Mouse (Mus musculus) midbrain, embryonic 13.5 days (tissue): ENCODE results near the gene Rgl1. TPM values are rescaled to one million over a fixed set of nuclear protein-coding genes. Genes with fewer than 3 reads are reported as not detected.

ENCODE experiments used
- ATAC-seq: fragments of 200-750 bp; cut with Nextera tagmentation; 2 replicates; pipeline ENCODE4 v1.8.0; 2017; ENCODE audit warnings: mild to moderate bottlenecking, moderate TSS enrichment, moderate library complexity
- H3K27ac ChIP-seq: fragments of 300-500 bp; sonication (generic); 2 replicates; pipeline ENCODE4 v1.5.1; 2015; ENCODE audit warnings: inconsistent platforms, mild to moderate bottlenecking, moderate library complexity
- H3K27me3 ChIP-seq: fragments of 300-500 bp; sonication (generic); 2 replicates; pipeline ENCODE4 v1.6.1; 2015; ENCODE audit warnings: mild to moderate bottlenecking, inconsistent platforms
- H3K36me3 ChIP-seq: fragments of 300-500 bp; sonication (generic); 2 replicates; pipeline ENCODE4 v1.6.1; 2015; ENCODE audit warnings: mild to moderate bottlenecking, inconsistent platforms
- H3K4me1 ChIP-seq: fragments of 300-500 bp; sonication (generic); replicated peaks from 2 replicates; pipeline ENCODE4 v1.6.1; 2015; ENCODE audit warnings: inconsistent platforms
- H3K4me2 ChIP-seq: fragments of 300-500 bp; sonication (generic); replicated peaks from 2 replicates; pipeline ENCODE4 v1.6.1; 2015; ENCODE audit warnings: moderate library complexity, mild to moderate bottlenecking, inconsistent platforms
- H3K4me3 ChIP-seq: fragments of 300-500 bp; sonication (generic); replicated peaks from 2 replicates; pipeline ENCODE4 v1.5.1; 2015; ENCODE audit warnings: mild to moderate bottlenecking, inconsistent platforms
- H3K9ac ChIP-seq: fragments of 300-500 bp; sonication (generic); replicated peaks from 2 replicates; pipeline ENCODE4 v1.6.1; 2015; ENCODE audit warnings: mild to moderate bottlenecking, inconsistent platforms
- H3K9me3 ChIP-seq: fragments of 300-500 bp; sonication (generic); 2 replicates; pipeline ENCODE4 v1.6.1; 2016; ENCODE audit warnings: mild to moderate bottlenecking, inconsistent platforms
- WGBS: fragments of 180-500 bp; shearing (Covaris S2); methylation state at CpG from one replicate; pipeline ENCODE4 v1.1.7; 2015; 5-methylcytosine and 5-hydroxymethylcytosine counted together
- polyA plus RNA-seq: library from polyadenylated mRNA; unstranded; fragments of >200 nt; fragmentation: Nextera tagmentation; extraction: Ambion mirVana; gene quantifications from 2 replicates; pipeline ENCODE4 v1.2.1, GENCODE M21; 2015

Rgl1 gene
- polyA plus RNA-seq, 1 experiment from 2014 or later: 17.0 TPM

GRCm38 (mm10) chr1:152702920-152703319 lies 63.2 kb downstream of the Rgl1 start:
- ATAC-seq: peak; percentile 80
- WGBS: 38% methylated on average over 6 of the region's 6 CpGs
- no peak overlapping the region for H3K4me2 ChIP-seq
- H3K27me3 ChIP-seq: no peaks in the 10 kb centered on the region
- no peak overlapping the region for H3K9ac ChIP-seq
- no peak overlapping the region for H3K4me3 ChIP-seq
- H3K9me3 ChIP-seq: no peaks in the 10 kb centered on the region
- no peaks in the 10 kb centered on the region for H3K36me3 ChIP-seq
- H3K4me1 ChIP-seq: peaks cover 7% of the 10 kb centered on the region; the same call in 1 of the 2 replicates
- no peak overlapping the region for H3K27ac ChIP-seq

DNA sequence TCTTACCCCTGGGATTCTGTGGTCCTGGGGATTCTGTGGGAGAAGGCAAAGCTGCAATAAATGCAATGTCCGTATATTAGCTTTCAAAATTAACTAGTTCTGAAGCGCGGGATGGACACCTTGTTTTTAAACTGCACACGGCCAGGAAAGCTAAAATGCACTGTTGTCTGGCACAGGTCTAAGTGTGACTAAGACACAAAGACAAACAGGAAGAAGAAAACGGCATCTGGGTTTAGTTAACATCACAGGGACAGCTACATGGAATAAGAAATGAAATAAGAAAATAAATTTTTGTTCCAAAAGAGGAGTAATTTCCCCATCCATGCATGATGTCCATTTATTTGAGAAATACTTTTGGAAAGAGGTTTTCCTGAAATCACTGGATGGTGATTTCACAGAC lies 65.1 kb downstream of the Rgl1 start:
- H3K4me3 ChIP-seq: no peak overlapping the region
- no peak overlapping the region for H3K9ac ChIP-seq
- WGBS: 92% methylated on average over 5 of the region's 5 CpGs
- H3K4me1 ChIP-seq: peaks cover 7% of the 10 kb centered on the region; the same call in 1 of the 2 replicates
- no peak for ATAC-seq
- no peaks in the 10 kb centered on the region for H3K27me3 ChIP-seq
- no peaks in the 10 kb centered on the region for H3K36me3 ChIP-seq
- H3K4me2 ChIP-seq: no peak overlapping the region
- H3K27ac ChIP-seq: no peak overlapping the region
- no peaks in the 10 kb centered on the region for H3K9me3 ChIP-seq

GRCm38 (mm10) chr1:152697341-152697740 lies 68.8 kb downstream of the Rgl1 start:
- 92% methylated on average over 3 of the region's 3 CpGs for WGBS

DNA sequence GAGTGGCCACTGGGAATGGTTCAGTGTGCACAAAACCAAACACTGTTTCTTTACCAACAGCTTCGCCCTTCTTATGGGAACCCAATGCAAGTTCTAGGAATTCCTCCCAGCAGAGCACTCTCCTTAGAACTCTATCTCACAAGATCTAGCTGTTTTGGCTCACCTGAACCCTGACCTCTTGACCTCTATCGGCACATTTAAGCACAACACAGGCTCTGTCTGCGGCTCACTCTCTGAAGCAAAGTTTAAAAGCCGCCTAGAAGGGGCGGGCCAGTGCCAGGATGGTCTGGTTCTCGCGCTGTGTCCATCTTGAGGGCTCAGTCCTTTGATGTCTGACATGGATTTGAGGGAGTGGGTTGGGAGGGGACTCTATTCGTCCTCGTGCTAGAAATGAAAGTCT lies 70.7 kb downstream of the Rgl1 start:
- no peak for ATAC-seq
- Histone ChIP-seq H3K27me3 (no peaks in the 10 kb centered on the region), H3K4me3 (no peak overlapping the region), H3K27ac (no peak overlapping the region), H3K4me2 (no peak overlapping the region), H3K9me3 (no peaks in the 10 kb centered on the region), H3K36me3 (no peaks in the 10 kb centered on the region), H3K9ac (no peak overlapping the region), H3K4me1 (0 out of 2 replicates have a peak, but pooled peaks cover 3% of the 10 kb centered on the region)
- 38% methylated on average over 9 of the region's 9 CpGs for WGBS

More at GRCm38 (mm10) chr1:152697341-152697740, 68.8 kb downstream of the Rgl1 start:
- H3K27me3 ChIP-seq: no peaks in the 10 kb centered on the region
- H3K4me2 ChIP-seq: no peak overlapping the region
- H3K27ac ChIP-seq: no peak overlapping the region
- H3K9me3 ChIP-seq: no peaks in the 10 kb centered on the region
- no peaks in the 10 kb centered on the region for H3K36me3 ChIP-seq
- 0 out of 2 replicates have a peak, but pooled peaks cover 3% of the 10 kb centered on the region for H3K4me1 ChIP-seq
- no peak overlapping the region for H3K9ac ChIP-seq
- no peak for ATAC-seq
- H3K4me3 ChIP-seq: no peak overlapping the region

- Histone ChIP-seq H3K27me3 (no peaks in the 10 kb centered on the region), H3K4me3 (no peak overlapping the region), H3K9me3 (no peaks in the 10 kb centered on the region), H3K4me1 (peaks cover 14% of the 10 kb centered on the region), H3K9ac (no peak overlapping the region), H3K27ac (no peak overlapping the region), H3K36me3 (no peaks in the 10 kb centered on the region), H3K4me2 (no peak overlapping the region)
- WGBS: 81% methylated on average over 4 of the region's 4 CpGs
- no peak for ATAC-seq
These were observed 76.2 kb downstream of the Rgl1 start for GRCm38 (mm10) chr1:152689968-152690367.

DNA sequence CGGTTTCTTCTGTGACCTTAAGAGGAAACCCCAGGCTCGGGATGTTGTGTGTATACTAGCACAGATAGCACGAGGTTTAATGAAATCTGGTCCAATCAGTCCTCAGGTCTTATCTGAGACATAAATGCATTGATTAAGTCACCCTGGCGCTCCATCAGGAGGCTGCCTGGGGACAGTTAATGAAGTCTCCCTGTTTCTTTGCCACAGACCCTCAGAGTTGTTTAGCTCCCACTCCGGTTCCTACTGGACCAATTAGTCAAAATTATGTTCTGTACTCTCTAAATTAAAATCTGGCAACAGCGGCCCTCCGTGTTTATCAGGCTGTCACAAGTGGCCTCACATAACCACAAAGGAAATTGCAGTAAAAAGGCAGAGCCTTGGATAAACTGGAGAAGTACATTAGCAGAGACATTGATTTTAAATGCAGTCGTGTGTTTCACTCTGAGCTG lies 78.4 kb downstream of the Rgl1 start:
- Histone ChIP-seq H3K27me3 (no peaks in the 10 kb centered on the region), H3K4me1 (peaks cover 14% of the 10 kb centered on the region), H3K9me3 (no peaks in the 10 kb centered on the region), H3K4me3 (no peak overlapping the region), H3K4me2 (no peak overlapping the region), H3K36me3 (no peaks in the 10 kb centered on the region), H3K9ac (no peak overlapping the region), H3K27ac (no peak overlapping the region)
- 0 out of 2 replicates have a peak, but pooled peaks have one; percentile 9 for ATAC-seq
- WGBS: 32% methylated on average over 8 of the region's 8 CpGs

DNA sequence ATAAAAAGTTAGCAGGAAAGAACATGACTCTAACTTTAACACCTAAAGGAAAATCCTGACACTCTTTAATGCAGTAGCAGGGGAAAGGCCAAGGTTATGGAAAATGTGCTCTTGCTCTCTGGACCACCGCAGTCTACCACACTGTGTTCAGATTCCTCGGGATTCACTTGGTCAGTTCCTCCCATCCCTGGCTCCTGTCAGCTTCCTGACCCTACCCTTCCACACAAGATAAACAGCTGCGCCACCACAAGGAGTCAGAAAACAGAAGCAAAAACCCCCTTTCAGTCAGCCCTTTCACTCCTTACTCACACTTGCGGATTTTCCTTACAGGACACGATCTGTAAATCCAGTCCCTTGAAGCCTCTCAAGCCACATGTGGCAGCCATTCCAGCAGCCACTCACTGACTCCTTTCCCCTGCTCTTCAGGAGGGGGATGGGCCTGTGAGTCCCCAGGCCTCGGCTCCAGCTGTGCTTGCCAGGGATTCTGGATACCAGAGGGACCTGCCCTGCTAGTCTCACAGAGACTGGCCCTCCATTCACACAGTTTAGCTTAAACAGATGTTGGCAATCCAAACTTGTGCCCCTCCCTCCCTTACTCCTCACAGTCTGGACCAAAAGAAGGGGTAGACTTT lies 78.9 kb downstream of the Rgl1 start:
- Histone ChIP-seq H3K36me3 (no peaks in the 10 kb centered on the region), H3K4me1 (peaks cover 14% of the 10 kb centered on the region), H3K9me3 (no peaks in the 10 kb centered on the region), H3K9ac (peak overlapping the region; percentile 11; the same call in 1 of the 2 replicates), H3K27ac (no peak overlapping the region), H3K27me3 (no peaks in the 10 kb centered on the region), H3K4me2 (no peak overlapping the region), H3K4me3 (no peak overlapping the region)
- WGBS: 15% methylated on average over 6 of the region's 6 CpGs
- peak; percentile 69; the same call in 1 of the 2 replicates for ATAC-seq

- H3K4me1 ChIP-seq: peaks cover 14% of the 10 kb centered on the region
- WGBS: 78% methylated on average over 3 of the region's 3 CpGs
- no peaks in the 10 kb centered on the region for H3K27me3 ChIP-seq
- H3K36me3 ChIP-seq: no peaks in the 10 kb centered on the region
- no peaks in the 10 kb centered on the region for H3K9me3 ChIP-seq
- H3K4me3 ChIP-seq: no peak overlapping the region
- H3K9ac ChIP-seq: no peak overlapping the region
- no peak for ATAC-seq
- H3K4me2 ChIP-seq: no peak overlapping the region
- H3K27ac ChIP-seq: no peak overlapping the region
These were observed 80.6 kb downstream of the Rgl1 start for GRCm38 (mm10) chr1:152685531-152685930.

GRCm38 (mm10) chr1:152682368-152683194 lies 83.6 kb downstream of the Rgl1 start:
- Histone ChIP-seq H3K4me1 (peaks cover 6% of the 10 kb centered on the region), H3K4me2 (no peak overlapping the region), H3K9ac (no peak overlapping the region), H3K9me3 (no peaks in the 10 kb centered on the region), H3K36me3 (no peaks in the 10 kb centered on the region), H3K4me3 (no peak overlapping the region), H3K27me3 (no peaks in the 10 kb centered on the region), H3K27ac (no peak overlapping the region)
- ATAC-seq: no peak
- 81% methylated on average over 11 of the region's 11 CpGs for WGBS

GRCm38 (mm10) chr1:152681676-152682367 lies 84.3 kb downstream of the Rgl1 start:
- Histone ChIP-seq H3K27ac (no peak overlapping the region), H3K9ac (no peak overlapping the region), H3K36me3 (no peaks in the 10 kb centered on the region), H3K4me2 (no peak overlapping the region), H3K9me3 (no peaks in the 10 kb centered on the region), H3K27me3 (no peaks in the 10 kb centered on the region), H3K4me1 (no peaks in the 10 kb centered on the region), H3K4me3 (no peak overlapping the region)
- no peak for ATAC-seq
- WGBS: 75% methylated on average over 6 of the region's 6 CpGs

GRCm38 (mm10) chr1:152681116-152681515 lies 85.0 kb downstream of the Rgl1 start:
- 71% methylated on average over 8 of the region's 8 CpGs for WGBS
- Histone ChIP-seq H3K4me3 (no peak overlapping the region), H3K4me1 (no peaks in the 10 kb centered on the region), H3K36me3 (no peaks in the 10 kb centered on the region), H3K27me3 (no peaks in the 10 kb centered on the region), H3K9me3 (no peaks in the 10 kb centered on the region), H3K27ac (no peak overlapping the region), H3K9ac (no peak overlapping the region), H3K4me2 (no peak overlapping the region)
- ATAC-seq: no peak

DNA sequence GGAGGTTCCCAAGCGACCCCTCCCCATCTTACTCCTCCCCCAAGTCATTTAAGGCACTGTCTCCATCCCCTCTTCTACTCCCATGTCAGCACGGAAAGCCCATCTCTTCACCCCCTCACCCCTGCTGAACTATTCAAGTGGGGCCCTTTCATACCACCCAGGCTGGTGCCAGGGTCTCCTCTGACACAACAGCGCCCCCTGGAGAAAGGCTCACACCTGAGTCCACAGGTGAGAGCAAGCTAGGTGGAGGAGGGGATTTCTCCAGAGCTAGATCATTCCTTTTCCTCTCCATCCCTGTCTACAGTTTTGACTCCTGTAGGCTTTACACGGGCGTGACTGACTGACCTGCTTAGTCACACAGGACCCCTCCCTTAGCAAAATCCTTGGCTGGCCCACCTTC lies 87.7 kb downstream of the Rgl1 start:
- no peak for ATAC-seq
- 46% methylated on average over 5 of the region's 5 CpGs for WGBS
- Histone ChIP-seq H3K4me1 (no peaks in the 10 kb centered on the region), H3K36me3 (no peaks in the 10 kb centered on the region), H3K27me3 (no peaks in the 10 kb centered on the region), H3K9ac (no peak overlapping the region), H3K27ac (no peak overlapping the region), H3K9me3 (no peaks in the 10 kb centered on the region), H3K4me2 (no peak overlapping the region), H3K4me3 (no peak overlapping the region)
